28 mouse cellular contexts compared by ENCODE assay signal in genomic region chr7:134994983-134995382, GRCm38 (mm10). TPM values are rescaled to one million over a fixed set of nuclear protein-coding genes. Genes with fewer than 3 reads are reported as not detected.
A peak's percentile ranks its signal among the peaks of the same experiment; 100 is the strongest.
DNase-seq lines count a peak whose midpoint lies in the region; ATAC-seq and TF ChIP-seq lines count a peak whose summit lies in the region.
"Had no signal": no experiment of that assay in that cellular context is flagged by ENCODE, and none has a peak within 500 bp of the region (broad histone marks: within the 10 kb centered on the region; RNA-seq: fewer than 3 reads in every experiment).

No protein-coding gene starts in this region.

- H3K9ac ChIP-seq in forebrain, embryonic 15.5 days (replicated peaks) = no peak overlapping the region
- no peak overlapping the region for H3K9ac ChIP-seq in forebrain, embryonic 12.5 days
- no peak overlapping the region for H3K9ac ChIP-seq in hindbrain, postnatal 0 days (replicated peaks; ENCODE audit: low read length)
- no peak overlapping the region for H3K9ac ChIP-seq in hindbrain, embryonic 12.5 days
- no peak overlapping the region for H3K9ac ChIP-seq in midbrain, embryonic 13.5 days (replicated peaks)
- H3K9ac ChIP-seq in midbrain, embryonic 15.5 days = no peak overlapping the region
- H3K9ac ChIP-seq: embryonic facial prominence, embryonic 15.5 days; hindbrain, embryonic 14.5 days had no signal

- H3K4me3 ChIP-seq in forebrain, embryonic 15.5 days = no peak overlapping the region
- no peak overlapping the region for H3K4me3 ChIP-seq in forebrain, embryonic 12.5 days (replicated peaks)
- H3K4me3 ChIP-seq in hindbrain, postnatal 0 days (ENCODE audit: low read length) = no peak overlapping the region
- no peak overlapping the region for H3K4me3 ChIP-seq in hindbrain, embryonic 12.5 days
- H3K4me3 ChIP-seq in midbrain, embryonic 13.5 days (replicated peaks) = no peak overlapping the region
- H3K4me3 ChIP-seq in midbrain, embryonic 15.5 days = no peak overlapping the region
- H3K4me3 ChIP-seq: embryonic facial prominence, embryonic 15.5 days; erythroblast, embryonic 14.5 days; forebrain, embryonic 10.5 days; gastrocnemius, adult 2 months; heart, embryonic 10.5 days had no signal

- no peak for DNase-seq in hindbrain, postnatal 0 days (ENCODE audit: low spot score)
- DNase-seq in brain, adult 2 months (ENCODE audit: low read depth, low spot score) = peak; percentile 17
- DNase-seq: adrenal gland, adult 8-10 months; adrenal gland, postnatal 36 days; B cell, adult 2 months; cerebellum, adult 11 months; cerebellum, adult 8-10 months; cerebellum, postnatal 14 days; embryo, embryonic 11 days; gastrocnemius, adult 2 months; gastrocnemius, postnatal 25 days; heart, postnatal 10 days; heart, postnatal 4 days had no signal

- no peaks in the 10 kb centered on the region for H3K36me3 ChIP-seq in forebrain, embryonic 15.5 days
- no peaks in the 10 kb centered on the region for H3K36me3 ChIP-seq in forebrain, embryonic 12.5 days (replicated peaks)
- H3K36me3 ChIP-seq in hindbrain, postnatal 0 days (ENCODE audit: insufficient read depth, low read length) = no peaks in the 10 kb centered on the region
- no peaks in the 10 kb centered on the region for H3K36me3 ChIP-seq in hindbrain, embryonic 12.5 days
- no peaks in the 10 kb centered on the region for H3K36me3 ChIP-seq in midbrain, embryonic 13.5 days
- H3K36me3 ChIP-seq in midbrain, embryonic 15.5 days (replicated peaks) = no peaks in the 10 kb centered on the region
- H3K36me3 ChIP-seq: G1E had no signal

- peak; percentile 27; the same call in 1 of the 2 replicates for TF ChIP-seq CTCF in hindbrain, postnatal 0 days (IDR thresholded peaks at IDR 0.05; ENCODE audit: low read depth)

- no peaks in the 10 kb centered on the region for H3K9me3 ChIP-seq in forebrain, embryonic 15.5 days
- no peaks in the 10 kb centered on the region for H3K9me3 ChIP-seq in forebrain, embryonic 12.5 days
- H3K9me3 ChIP-seq in hindbrain, postnatal 0 days (ENCODE audit: low read length) = no peaks in the 10 kb centered on the region
- no peaks in the 10 kb centered on the region for H3K9me3 ChIP-seq in hindbrain, embryonic 12.5 days (replicated peaks)
- no peaks in the 10 kb centered on the region for H3K9me3 ChIP-seq in midbrain, embryonic 13.5 days
- H3K9me3 ChIP-seq in midbrain, embryonic 15.5 days = no peaks in the 10 kb centered on the region
- H3K9me3 ChIP-seq: embryonic facial prominence, embryonic 15.5 days; forebrain, embryonic 10.5 days; heart, embryonic 10.5 days had no signal

- 82% methylated on average over 5 of the region's 5 CpGs for WGBS in forebrain, embryonic 15.5 days
- WGBS in forebrain, embryonic 12.5 days = 89% methylated on average over 5 of the region's 5 CpGs
- 78% methylated on average over 5 of the region's 5 CpGs for WGBS in hindbrain, postnatal 0 days
- WGBS in hindbrain, embryonic 12.5 days = 89% methylated on average over 5 of the region's 5 CpGs
- WGBS in midbrain, embryonic 13.5 days = 89% methylated on average over 5 of the region's 5 CpGs
- 86% methylated on average over 5 of the region's 5 CpGs for WGBS in midbrain, embryonic 15.5 days

- H3K4me2 ChIP-seq in forebrain, embryonic 15.5 days (replicated peaks) = no peak overlapping the region
- H3K4me2 ChIP-seq in forebrain, embryonic 12.5 days = no peak overlapping the region
- no peak overlapping the region for H3K4me2 ChIP-seq in hindbrain, postnatal 0 days (ENCODE audit: low read depth, low read length)
- no peak overlapping the region for H3K4me2 ChIP-seq in hindbrain, embryonic 12.5 days (replicated peaks)
- no peak overlapping the region for H3K4me2 ChIP-seq in midbrain, embryonic 13.5 days (replicated peaks)
- no peak overlapping the region for H3K4me2 ChIP-seq in midbrain, embryonic 15.5 days
- H3K4me2 ChIP-seq: embryonic facial prominence, embryonic 15.5 days; hindbrain, embryonic 14.5 days had no signal

- 0 out of 2 replicates have a peak, but pooled peaks have one; percentile 26 for ATAC-seq in forebrain, embryonic 15.5 days (replicated peaks)
- ATAC-seq in forebrain, embryonic 12.5 days (ENCODE audit: low FRiP score) = no peak
- ATAC-seq in hindbrain, postnatal 0 days = no peak
- ATAC-seq in hindbrain, embryonic 12.5 days (ENCODE audit: low FRiP score) = no peak
- ATAC-seq in midbrain, embryonic 13.5 days = no peak
- ATAC-seq in midbrain, embryonic 15.5 days (replicated peaks) = no peak
- ATAC-seq: CD4-positive, CD25-positive, alpha-beta regulatory T cell, adult 4 months; inflammation-experienced regulatory T-cells, adult 6 months had no signal

- H3K27me3 ChIP-seq in forebrain, embryonic 15.5 days = no peaks in the 10 kb centered on the region
- H3K27me3 ChIP-seq in forebrain, embryonic 12.5 days = no peaks in the 10 kb centered on the region
- no peaks in the 10 kb centered on the region for H3K27me3 ChIP-seq in hindbrain, postnatal 0 days (ENCODE audit: insufficient read depth, low read length)
- no peaks in the 10 kb centered on the region for H3K27me3 ChIP-seq in hindbrain, embryonic 12.5 days
- H3K27me3 ChIP-seq in midbrain, embryonic 13.5 days = no peaks in the 10 kb centered on the region
- H3K27me3 ChIP-seq in midbrain, embryonic 15.5 days (replicated peaks) = no peaks in the 10 kb centered on the region
- H3K27me3 ChIP-seq: embryonic facial prominence, embryonic 15.5 days had no signal

- H3K27ac ChIP-seq in forebrain, embryonic 15.5 days (replicated peaks) = no peak overlapping the region
- H3K27ac ChIP-seq in forebrain, embryonic 12.5 days = no peak overlapping the region
- H3K27ac ChIP-seq in hindbrain, postnatal 0 days = no peak overlapping the region
- H3K27ac ChIP-seq in hindbrain, embryonic 12.5 days = no peak overlapping the region
- 0 out of 2 replicates have a peak overlapping the region, but pooled peaks have one; percentile 10 for H3K27ac ChIP-seq in midbrain, embryonic 13.5 days
- no peak overlapping the region for H3K27ac ChIP-seq in midbrain, embryonic 15.5 days
- H3K27ac ChIP-seq: embryonic facial prominence, embryonic 15.5 days; forebrain, embryonic 10.5 days; gastrocnemius, adult 2 months; heart, embryonic 10.5 days; hindbrain, embryonic 14.5 days had no signal

- peaks cover 7% of the 10 kb centered on the region; the same call in 1 of the 2 replicates for H3K4me1 ChIP-seq in forebrain, embryonic 15.5 days
- H3K4me1 ChIP-seq in forebrain, embryonic 12.5 days = peaks cover 3% of the 10 kb centered on the region; the same call in 1 of the 2 replicates
- 0 out of 2 replicates have a peak, but pooled peaks cover 3% of the 10 kb centered on the region for H3K4me1 ChIP-seq in hindbrain, postnatal 0 days (ENCODE audit: insufficient read depth, low read length)
- H3K4me1 ChIP-seq in hindbrain, embryonic 12.5 days = no peaks in the 10 kb centered on the region; the same call in 1 of the 2 replicates
- H3K4me1 ChIP-seq in midbrain, embryonic 13.5 days (replicated peaks) = 0 out of 2 replicates have a peak, but pooled peaks cover 5% of the 10 kb centered on the region
- H3K4me1 ChIP-seq in midbrain, embryonic 15.5 days = 0 out of 2 replicates have a peak, but pooled peaks cover 6% of the 10 kb centered on the region
- H3K4me1 ChIP-seq: embryonic facial prominence, embryonic 15.5 days; heart, embryonic 10.5 days had no signal

RNA-seq across cellular contexts. Expression of gene Fam196a, which starts 56.8 kb away (rescaled TPM):
- 10.4 and 10.6 TPM in 2 replicates for polyA plus RNA-seq in forebrain, embryonic 15.5 days (2015; fragmentation: Nextera tagmentation; extraction: Ambion mirVana)
- 4.1 and 4.6 TPM in 2 replicates for polyA plus RNA-seq in forebrain, embryonic 12.5 days (2016; fragmentation: Nextera tagmentation; extraction: Ambion mirVana)
- 17.6 and 21.2 TPM in 2 replicates for total RNA-seq in hindbrain, postnatal 0 days (2014; rRNA removed)
- 7.9 and 8.5 TPM in 2 replicates for polyA plus RNA-seq in hindbrain, postnatal 0 days (2015; fragmentation: Nextera tagmentation; extraction: Ambion mirVana)
- polyA plus RNA-seq in hindbrain, embryonic 12.5 days (2016; fragmentation: Nextera tagmentation; extraction: Ambion mirVana) = 3.9 and 4.9 TPM in 2 replicates
- polyA plus RNA-seq in midbrain, embryonic 13.5 days (2015; fragmentation: Nextera tagmentation; extraction: Ambion mirVana) = 6.7 and 6.9 TPM in 2 replicates
- 11.4 and 13.2 TPM in 2 replicates for polyA plus RNA-seq in midbrain, embryonic 15.5 days (2015; fragmentation: Nextera tagmentation; extraction: Ambion mirVana)
- total RNA-seq: common myeloid progenitor, adult 5-6 weeks; granulocyte monocyte progenitor cell, adult 5-6 weeks; heart, postnatal 10 days; heart, postnatal 4 days had no signal
- polyA plus RNA-seq: erythroblast, embryonic 14.5 days; G1E had no signal
